In the genomic region with DNA sequence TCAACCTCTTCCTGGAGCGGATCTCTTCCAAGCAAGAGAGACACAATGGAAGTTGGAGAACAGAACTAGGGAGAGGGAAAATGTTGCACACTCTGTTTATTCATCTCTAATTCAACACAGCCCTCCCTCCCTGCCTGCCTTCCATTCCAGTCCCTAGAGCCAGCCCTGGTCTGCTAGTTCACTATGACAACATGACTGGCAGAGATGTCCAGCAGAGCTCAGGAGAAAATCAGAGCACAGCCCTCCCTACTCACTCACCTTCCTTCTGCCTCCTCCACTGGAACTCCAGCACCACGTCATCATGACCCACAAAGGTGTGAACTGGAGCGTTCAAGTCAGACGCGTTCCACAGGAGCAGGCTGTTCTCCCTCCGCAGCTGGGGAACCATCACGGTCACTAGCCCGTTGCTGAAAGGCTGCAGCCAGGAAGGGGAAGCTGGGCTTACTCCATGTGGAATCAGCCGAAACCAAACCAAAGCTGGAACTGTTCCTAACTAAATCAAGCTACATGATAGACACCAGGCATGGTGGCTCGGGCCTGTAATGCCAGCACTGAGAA, we compare ENCODE assay signal across 19 mouse cellular contexts. TPM values are rescaled to one million over a fixed set of nuclear protein-coding genes. Genes with fewer than 3 reads are reported as not detected.
DNase-seq lines count a peak whose midpoint lies in the region; ATAC-seq and TF ChIP-seq lines count a peak whose summit lies in the region.
"Had no signal": no experiment of that assay in that cellular context is flagged by ENCODE, and none has a peak within 500 bp of the region (broad histone marks: within the 10 kb centered on the region; RNA-seq: fewer than 3 reads in every experiment).

No protein-coding gene starts in this region.

- peaks cover 6% of the 10 kb centered on the region; the same call in 1 of the 2 replicates for H3K36me3 ChIP-seq in lung, postnatal 0 days (ENCODE audit: insufficient read depth, low read length)

- H3K4me1 ChIP-seq in lung, postnatal 0 days (ENCODE audit: insufficient read depth, low read depth, low read length) = no peaks in the 10 kb centered on the region
- H3K4me1 ChIP-seq: heart, embryonic 10.5 days; limb, embryonic 12.5 days; liver, embryonic 15.5 days; neural tube, embryonic 12.5 days had no signal

- no peaks in the 10 kb centered on the region for H3K9me3 ChIP-seq in lung, postnatal 0 days (ENCODE audit: low read length)
- H3K9me3 ChIP-seq: heart, embryonic 10.5 days; limb, embryonic 12.5 days; liver, embryonic 15.5 days; neural tube, embryonic 12.5 days had no signal

- intact Hi-C loops in gastrocnemius, adult 2 months (cut with DNase I) = no loop called here
- intact Hi-C loops in left cerebral cortex, postnatal 25 days (cut with DNase I) = no loop called here

- 87% methylated on average over 10 of the region's 10 CpGs for WGBS in lung, postnatal 0 days

- no peak for ATAC-seq in lung, postnatal 0 days
- ATAC-seq: forebrain, postnatal 0 days; midbrain, embryonic 16.5 days had no signal

- no peaks in the 10 kb centered on the region for H3K27me3 ChIP-seq in lung, postnatal 0 days (replicated peaks; ENCODE audit: insufficient read depth, low read length)
- H3K27me3 ChIP-seq: limb, embryonic 12.5 days; liver, embryonic 15.5 days; neural tube, embryonic 12.5 days had no signal

- no peak overlapping the region for H3K4me3 ChIP-seq in gastrocnemius, adult 2 months
- no peak overlapping the region for H3K4me3 ChIP-seq in lung, postnatal 0 days (ENCODE audit: low read depth, low read length)
- H3K4me3 ChIP-seq: erythroblast, embryonic 14.5 days; heart, embryonic 10.5 days; left cerebral cortex, adult 2 months; limb, embryonic 12.5 days; liver, embryonic 15.5 days; neural tube, embryonic 12.5 days had no signal

- H3K4me2 ChIP-seq in lung, postnatal 0 days (replicated peaks; ENCODE audit: low read depth, low read length) = no peak overlapping the region
- H3K4me2 ChIP-seq: limb, embryonic 12.5 days; liver, embryonic 15.5 days; neural tube, embryonic 12.5 days had no signal

- H3K27ac ChIP-seq in gastrocnemius, adult 2 months = peak overlapping the region; percentile 53
- peak overlapping the region; percentile 63; the same call in 1 of the 2 replicates for H3K27ac ChIP-seq in lung, postnatal 0 days (ENCODE audit: low read length)
- H3K27ac ChIP-seq: heart, embryonic 10.5 days; left cerebral cortex, adult 2 months; limb, embryonic 12.5 days; liver, embryonic 15.5 days; neural tube, embryonic 12.5 days had no signal

- no peak overlapping the region for H3K9ac ChIP-seq in lung, postnatal 0 days (replicated peaks; ENCODE audit: low read depth)
- H3K9ac ChIP-seq: forebrain, postnatal 0 days; limb, embryonic 12.5 days; liver, embryonic 15.5 days; neural tube, embryonic 12.5 days had no signal

- no peak for TF ChIP-seq CTCF in gastrocnemius, adult 2 months (IDR thresholded peaks at IDR 0.05)
- no peak for TF ChIP-seq CTCF in lung, postnatal 0 days (IDR thresholded peaks at IDR 0.05)

- no peak for DNase-seq in gastrocnemius, adult 2 months
- no peak for DNase-seq in gastrocnemius, postnatal 25 days
- no peak for DNase-seq in lung, postnatal 0 days (ENCODE audit: low spot score)
- no peak for DNase-seq in lung, postnatal 4 days
- peak; percentile 35 for DNase-seq in brain, adult 2 months (ENCODE audit: low read depth, low spot score)
- peak; percentile 15 to 64 for DNase-seq in kidney, postnatal 25 days
- no peak for DNase-seq in left cerebral cortex, postnatal 25 days (ENCODE audit: low spot score in 2 of 2)
- no peak for DNase-seq in natural killer cell, adult 2 months (ENCODE audit: low spot score in 2 of 2)
- DNase-seq: cerebellum, adult 11 months; forebrain, postnatal 0 days; gastrocnemius, postnatal 14 days; heart, postnatal 4 days had no signal

- no peak for TF ChIP-seq EP300 in lung, postnatal 0 days (IDR thresholded peaks at IDR 0.05)

RNA-seq across cellular contexts. Expression of gene Wdr59, which starts 31.8 kb away (rescaled TPM):
- total RNA-seq in gastrocnemius, adult 2 months (2021) = 1 to 10 TPM; 7.9 to 8.2 TPM
- 1 to 10 TPM; 6.5 to 8.5 TPM for total RNA-seq in gastrocnemius, postnatal 25 days (2021)
- polyA plus RNA-seq in lung, postnatal 0 days (2015; fragmentation: Nextera tagmentation; extraction: Ambion mirVana) = 2.3 and 2.9 TPM in 2 replicates
- 10 to 100 TPM; 18.4 to 18.7 TPM for total RNA-seq in left cerebral cortex, postnatal 25 days (2021)

RNA-seq across cellular contexts. Expression of gene Znrf1, which starts 45.8 kb away (rescaled TPM):
- 10 to 100 TPM; 58.6 to 69.8 TPM for total RNA-seq in gastrocnemius, adult 2 months (2021)
- total RNA-seq in gastrocnemius, postnatal 25 days (2021) = 10 to 100 TPM; 49.9 to 57.5 TPM
- polyA plus RNA-seq in lung, postnatal 0 days (2015; fragmentation: Nextera tagmentation; extraction: Ambion mirVana) = 24.5 and 31.6 TPM in 2 replicates
- total RNA-seq in left cerebral cortex, postnatal 25 days (2021) = 100 to 1,000 TPM; 166 TPM

Comparison
In these comparisons a context has a peak if more than half of its experiments do, and no peak if none do; other contexts are left out.
1. DNase-seq: peak in brain, adult 2 months (single experiment) and kidney, postnatal 25 days (2 of 2); none in gastrocnemius, adult 2 months (single experiment), gastrocnemius, postnatal 25 days (single experiment), lung, postnatal 0 days (single experiment), lung, postnatal 4 days (0 of 2), left cerebral cortex, postnatal 25 days (0 of 2) and natural killer cell, adult 2 months (0 of 2).